Mouse (Mus musculus) liver, adult 2 months (tissue): ENCODE measurements around the gene Pmvk. TPM values are rescaled to one million over a fixed set of nuclear protein-coding genes. Genes with fewer than 3 reads are reported as not detected.

Source experiments
- DNase-seq: peaks from one replicate; pipeline ENCODE4 v3.0.0-alpha.2; 2011; ENCODE audit warnings: low read depth, low spot score; ENCODE audit errors: extremely low read depth
- H3K27ac ChIP-seq: fragments of 200-500 bp; replicated peaks from 2 replicates; pipeline ENCODE4 v1.5.1; 2012; ENCODE audit warnings: low read depth, mild to moderate bottlenecking, control low read depth, inconsistent platforms, low read length; ENCODE audit not compliant: insufficient read depth
- H3K27me3 ChIP-seq: fragments of 200-500 bp; 2 replicates; pipeline ENCODE4 v1.6.1; 2012; ENCODE audit warnings: mild to moderate bottlenecking, moderate library complexity, low read length, inconsistent platforms; ENCODE audit not compliant: control insufficient read depth, insufficient read depth
- H3K36me3 ChIP-seq: fragments of 200-500 bp; 2 replicates; pipeline ENCODE4 v1.6.1; 2012; ENCODE audit warnings: low read length, inconsistent platforms; ENCODE audit not compliant: control insufficient read depth, insufficient read depth
- H3K4me1 ChIP-seq: fragments of 200-500 bp; 2 replicates; pipeline ENCODE4 v1.6.1; 2011; ENCODE audit warnings: low read length; ENCODE audit not compliant: control insufficient read depth, insufficient read depth
- H3K4me3 ChIP-seq: fragments of 200-500 bp; 2 replicates; pipeline ENCODE4 v1.5.1; 2011; ENCODE audit warnings: low read depth, mild to moderate bottlenecking, control low read depth, low read length, moderate library complexity; ENCODE audit not compliant: insufficient read depth
- H3K79me2 ChIP-seq: fragments of 200-500 bp; 2 replicates; pipeline ENCODE4 v1.6.1; 2012; ENCODE audit warnings: inconsistent platforms, mild to moderate bottlenecking, low read length, moderate library complexity; ENCODE audit not compliant: control insufficient read depth, insufficient read depth
- H3K9ac ChIP-seq: fragments of 200-500 bp; 2 replicates; pipeline ENCODE4 v1.6.1; 2012; ENCODE audit warnings: low read depth, mild to moderate bottlenecking, control low read depth, inconsistent platforms, low read length
- CTCF ChIP-seq: fragments of 200-500 bp; IDR thresholded peaks from 2 replicates; pipeline ENCODE4 v1.5.1; 2011; ENCODE audit warnings: low read depth, low read length, control low read depth
- POLR2A ChIP-seq: fragments of 200-500 bp; IDR thresholded peaks from 2 replicates; pipeline ENCODE4 v1.6.1; 2011; ENCODE audit warnings: low read length, control low read depth; ENCODE audit not compliant: insufficient read depth; ENCODE audit errors: extremely low read depth
- WGBS: fragments of 180-500 bp; shearing (Covaris S2); methylation state at CpG from one replicate; pipeline ENCODE4 v1.1.7; 2018; 5-methylcytosine and 5-hydroxymethylcytosine counted together
- polyA plus RNA-seq: library from polyadenylated mRNA; depleted of rRNA; stranded (reverse); fragments of >200 nt; gene quantifications from 2 replicates; pipeline ENCODE4 v1.2.3, GENCODE M21; 2012
- total RNA-seq: library from RNA; depleted of rRNA; stranded (reverse); fragments of >200 nt; gene quantifications from 2 replicates; pipeline ENCODE4 v1.2.3, GENCODE M21; 2014

Pmvk gene
- total and polyA plus RNA-seq, 2 experiments, result 108 to 112 TPM

- H3K79me2 ChIP-seq, result peaks cover 5% of the 10 kb centered on the region; the same call in 1 of the 2 replicates
- H3K4me1 ChIP-seq, result peaks cover 22% of the 10 kb centered on the region
- no peak for TF ChIP-seq CTCF
- TF ChIP-seq POLR2A, result no peak
- peak within 1 kb of the TSS; percentile 83 for H3K9ac ChIP-seq
- H3K4me3 ChIP-seq, result peak within 1 kb of the TSS; percentile 69
- DNase-seq, result peak; percentile 99
- H3K36me3 ChIP-seq, result peaks cover 4% of the 10 kb centered on the region
- H3K27ac ChIP-seq, result peak within 1 kb of the TSS; percentile 93
- WGBS, result 3% methylated on average over 28 of the region's 28 CpGs
- no peaks in the 10 kb centered on the region for H3K27me3 ChIP-seq
Measured at GRCm38 (mm10) chr3:89411490-89412393, 42.6 kb upstream of the Pmvk start, which contains the start of gene Flad1. Gene Flad1 (minus strand): TSS chr3:89411870.

DNA sequence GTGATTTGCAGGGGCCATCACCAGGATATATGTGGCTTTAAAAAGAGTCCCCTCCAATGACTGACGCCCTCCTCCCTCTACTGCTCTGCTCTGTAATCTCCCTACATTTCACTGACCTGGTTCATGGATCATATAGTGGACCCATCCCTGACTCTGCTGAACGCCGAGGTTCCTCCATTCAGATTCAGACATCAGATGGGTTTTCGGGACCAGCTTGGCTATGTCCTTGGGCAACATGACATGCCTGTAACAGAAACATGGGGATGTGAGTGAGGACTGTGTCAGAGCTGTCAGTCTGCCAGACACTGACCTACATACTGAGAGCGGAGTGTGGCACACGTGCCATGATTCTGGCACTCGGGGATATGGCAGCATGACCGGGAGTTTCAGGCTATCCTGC is 38.2 kb upstream of the Pmvk start:
- peaks cover 8% of the 10 kb centered on the region for H3K4me1 ChIP-seq
- no peak overlapping the region for H3K4me3 ChIP-seq
- TF ChIP-seq CTCF, result no peak
- no peak for TF ChIP-seq POLR2A
- DNase-seq, result no peak
- no peaks in the 10 kb centered on the region for H3K27me3 ChIP-seq
- H3K27ac ChIP-seq, result no peak overlapping the region
- H3K79me2 ChIP-seq, result peaks cover 3% of the 10 kb centered on the region; the same call in 1 of the 2 replicates
- no peak overlapping the region for H3K9ac ChIP-seq
- peaks cover 4% of the 10 kb centered on the region for H3K36me3 ChIP-seq
- WGBS, result 96% methylated on average over 8 of the region's 8 CpGs

GRCm38 (mm10) chr3:89417131-89417530 is 37.2 kb upstream of the Pmvk start:
- WGBS, result 14% methylated on average over 2 of the region's 2 CpGs
- Histone ChIP-seq H3K27ac (no peak overlapping the region), H3K4me1 (peaks cover 8% of the 10 kb centered on the region)

GRCm38 (mm10) chr3:89417840-89418169 is 36.5 kb upstream of the Pmvk start:
- H3K9ac ChIP-seq, result peak overlapping the region; percentile 35; the same call in 1 of the 2 replicates
- TF ChIP-seq POLR2A (no peak), CTCF (no peak)
- peaks cover 8% of the 10 kb centered on the region; the same call in 1 of the 2 replicates for H3K79me2 ChIP-seq
- H3K27ac ChIP-seq, result no peak overlapping the region
- H3K4me3 ChIP-seq, result peak overlapping the region; percentile 69
- peak; percentile 29 for DNase-seq
- peaks cover 11% of the 10 kb centered on the region for H3K4me1 ChIP-seq
- H3K27me3 ChIP-seq, result no peaks in the 10 kb centered on the region
- peaks cover 4% of the 10 kb centered on the region for H3K36me3 ChIP-seq
- WGBS, result 1% methylated on average over 20 of the region's 20 CpGs

More at GRCm38 (mm10) chr3:89417131-89417530, 37.2 kb upstream of the Pmvk start:
- Histone ChIP-seq H3K36me3 (peaks cover 4% of the 10 kb centered on the region), H3K4me3 (no peak overlapping the region), H3K79me2 (peaks cover 7% of the 10 kb centered on the region; the same call in 1 of the 2 replicates), H3K9ac (peak overlapping the region; percentile 13; the same call in 1 of the 2 replicates), H3K27me3 (no peaks in the 10 kb centered on the region)
- TF ChIP-seq POLR2A (no peak), CTCF (no peak)
- DNase-seq, result no peak

DNA sequence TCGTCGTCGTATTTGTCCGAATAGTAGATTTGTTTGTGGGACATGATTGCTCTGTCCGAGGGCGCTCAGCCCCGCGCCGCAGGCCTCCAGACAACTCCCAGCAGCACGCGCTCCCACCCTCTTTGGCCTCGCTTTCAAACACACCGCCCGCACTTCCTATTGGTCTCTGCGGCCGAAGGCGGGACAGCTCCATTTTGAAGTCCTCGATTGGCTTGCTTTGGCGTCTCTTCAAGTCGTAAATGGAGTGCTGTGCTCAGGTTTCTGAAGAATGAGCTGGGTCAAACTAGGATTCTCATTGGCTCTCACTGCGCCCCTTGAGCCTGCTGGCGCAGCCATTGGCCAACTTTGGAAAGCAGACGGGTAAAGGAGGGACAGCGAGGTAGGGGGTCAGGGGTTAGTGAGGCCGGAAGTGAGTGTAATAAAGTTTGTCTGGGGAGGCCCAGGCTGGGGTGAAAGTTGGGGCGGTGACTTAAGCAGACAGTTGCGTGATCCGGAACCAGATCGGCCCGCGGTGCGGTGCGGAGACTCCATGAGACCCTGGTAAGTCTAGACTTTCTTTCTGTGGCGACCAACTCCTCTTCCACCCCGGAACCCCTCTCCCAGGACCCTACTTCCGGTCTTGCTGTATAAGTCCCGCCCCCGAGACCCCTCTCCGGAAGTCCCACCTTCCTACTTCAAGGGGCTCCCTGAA is 36.0 kb upstream of the Pmvk start, which contains the start of the genes Cks1b and Shc1:
TSS of gene Cks1b (minus strand) at position 214 of the 691 bp plus-strand sequence.
TSS of gene Shc1 (plus strand) at position 274 of the 691 bp plus-strand sequence.
- peak within 1 kb of the TSS; percentile 99 for H3K27ac ChIP-seq
- peak within 1 kb of the TSS; percentile 81 for H3K9ac ChIP-seq
- TF ChIP-seq CTCF, result no peak
- 0 out of 2 replicates have a peak, but pooled peaks have one; percentile 33 for TF ChIP-seq POLR2A
- H3K79me2 ChIP-seq, result peaks cover 8% of the 10 kb centered on the region; the same call in 1 of the 2 replicates
- peaks cover 4% of the 10 kb centered on the region for H3K36me3 ChIP-seq
- no peaks in the 10 kb centered on the region for H3K27me3 ChIP-seq
- peaks cover 11% of the 10 kb centered on the region for H3K4me1 ChIP-seq
- DNase-seq, result peak; percentile 100
- under 1% methylated on average over 39 of the region's 39 CpGs for WGBS
- H3K4me3 ChIP-seq, result peak within 1 kb of the TSS; percentile 73
